Mouse (Mus musculus): ENCODE measurements around the gene Bri3bp. TPM values are rescaled to one million over a fixed set of nuclear protein-coding genes. Genes with fewer than 3 reads are reported as not detected.

The Bri3bp gene
- polyA plus RNA-seq, 1 experiment from 2014 or later: 12.8 TPM

DNA sequence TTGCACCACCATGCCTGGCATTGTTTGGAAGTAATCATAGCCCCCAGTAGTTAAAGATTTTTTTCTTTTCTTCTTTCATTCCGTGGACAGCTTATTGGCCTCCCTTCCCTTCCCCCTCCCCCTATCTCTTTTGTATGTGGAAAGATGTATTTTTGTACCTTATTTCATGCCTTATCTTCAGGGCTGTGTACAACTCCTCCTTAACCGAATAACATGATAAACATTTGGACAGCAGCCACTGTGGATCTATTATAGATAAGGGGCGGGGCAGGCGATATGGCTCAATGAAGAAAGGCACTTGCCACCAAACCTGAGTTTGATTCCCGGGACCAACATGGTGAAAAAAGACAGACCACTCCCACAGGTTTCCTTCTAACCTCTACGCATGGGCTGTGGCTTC lies 16.2 kb downstream of the Bri3bp start:
- Histone ChIP-seq H3K9ac (replicated peaks; ENCODE audit: low read depth) (no peak overlapping the region), H3K4me2 (replicated peaks; ENCODE audit: low read depth, low read length) (no peak overlapping the region), H3K4me1 (ENCODE audit: insufficient read depth, low read depth, low read length) (no peaks in the 10 kb centered on the region), H3K27ac (ENCODE audit: low read length) (no peak overlapping the region), H3K9me3 (ENCODE audit: low read length) (no peaks in the 10 kb centered on the region), H3K27me3 (replicated peaks; ENCODE audit: insufficient read depth, low read length) (no peaks in the 10 kb centered on the region), H3K4me3 (ENCODE audit: low read depth, low read length) (no peak overlapping the region), H3K36me3 (ENCODE audit: insufficient read depth, low read length) (no peaks in the 10 kb centered on the region)
- ATAC-seq: no peak
- TF ChIP-seq EP300 (IDR thresholded peaks at IDR 0.05) (no peak), CTCF (IDR thresholded peaks at IDR 0.05) (no peak)
- WGBS: 81% methylated on average over 6 of the region's 6 CpGs
- no peak for DNase-seq (ENCODE audit: low spot score)

DNA sequence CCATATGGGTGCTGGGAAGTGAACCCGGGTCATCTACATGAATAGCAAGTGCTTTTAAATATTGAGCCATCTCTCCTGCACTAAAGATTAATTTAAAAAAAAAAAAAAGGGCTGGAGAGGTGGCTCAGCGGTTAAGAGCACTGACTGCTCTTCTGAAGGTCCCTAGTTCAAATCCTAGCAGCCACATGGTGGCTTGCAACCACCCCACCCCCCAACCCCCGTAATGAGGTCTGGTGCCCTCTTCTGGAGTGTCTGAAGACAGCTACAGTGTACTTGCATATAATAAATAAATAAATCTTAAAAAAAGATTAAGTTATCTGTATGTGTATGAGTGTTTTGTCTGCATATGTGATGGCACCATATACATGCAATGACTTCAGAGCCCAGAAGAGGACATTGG lies 19.2 kb downstream of the Bri3bp start:
- Histone ChIP-seq H3K27me3 (replicated peaks; ENCODE audit: insufficient read depth, low read length) (no peaks in the 10 kb centered on the region), H3K4me3 (ENCODE audit: low read depth, low read length) (no peak overlapping the region), H3K36me3 (ENCODE audit: insufficient read depth, low read length) (no peaks in the 10 kb centered on the region), H3K4me1 (ENCODE audit: insufficient read depth, low read depth, low read length) (no peaks in the 10 kb centered on the region), H3K27ac (ENCODE audit: low read length) (no peak overlapping the region), H3K4me2 (replicated peaks; ENCODE audit: low read depth, low read length) (no peak overlapping the region), H3K9ac (replicated peaks; ENCODE audit: low read depth) (no peak overlapping the region), H3K9me3 (ENCODE audit: low read length) (no peaks in the 10 kb centered on the region)
- DNase-seq (ENCODE audit: low spot score) (no peak), ATAC-seq (no peak)
- no peak for TF ChIP-seq EP300 (IDR thresholded peaks at IDR 0.05)
- TF ChIP-seq CTCF (IDR thresholded peaks at IDR 0.05): peak; percentile 33
- 83% methylated on average over 3 of the region's 3 CpGs for WGBS

DNA sequence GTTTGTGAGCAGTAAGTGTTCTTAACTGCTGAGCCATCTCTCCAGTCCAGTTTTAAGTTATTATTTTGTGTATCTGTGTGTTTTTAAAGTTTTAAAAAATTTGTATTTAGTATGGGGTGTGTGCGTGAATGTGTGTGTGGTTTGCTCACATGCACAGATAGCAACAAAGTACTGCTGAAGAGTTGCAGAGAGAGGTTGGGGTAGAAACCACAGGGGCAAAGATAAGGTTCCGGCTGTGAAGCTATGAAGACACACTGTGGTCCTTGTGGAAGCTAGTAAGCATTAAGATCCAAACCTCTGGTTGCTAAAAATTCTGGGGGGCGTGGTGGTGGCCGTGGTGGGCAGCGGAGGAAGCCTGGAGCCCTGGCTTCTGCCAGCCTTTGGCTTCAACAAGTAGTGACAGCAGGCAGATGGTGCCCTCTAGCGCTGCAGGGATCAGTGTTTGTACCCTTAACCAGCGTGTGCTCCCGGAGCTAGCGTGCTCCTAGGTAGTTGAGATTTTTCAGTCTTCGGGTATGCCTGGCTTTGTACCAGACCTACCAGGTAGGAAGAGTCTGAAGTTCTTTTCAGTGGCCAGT lies 20.6 kb downstream of the Bri3bp start:
- H3K4me3 ChIP-seq (ENCODE audit: low read depth, low read length): no peak overlapping the region
- H3K27me3 ChIP-seq (replicated peaks; ENCODE audit: insufficient read depth, low read length): no peaks in the 10 kb centered on the region
- H3K9me3 ChIP-seq (ENCODE audit: low read length): no peaks in the 10 kb centered on the region
- H3K4me2 ChIP-seq (replicated peaks; ENCODE audit: low read depth, low read length): no peak overlapping the region
- no peaks in the 10 kb centered on the region for H3K36me3 ChIP-seq (ENCODE audit: insufficient read depth, low read length)
- no peak for TF ChIP-seq EP300 (IDR thresholded peaks at IDR 0.05)
- TF ChIP-seq CTCF (IDR thresholded peaks at IDR 0.05): peak; percentile 73
- WGBS: 52% methylated on average over 10 of the region's 10 CpGs
- H3K27ac ChIP-seq (ENCODE audit: low read length): no peak overlapping the region
- H3K4me1 ChIP-seq (ENCODE audit: insufficient read depth, low read depth, low read length): no peaks in the 10 kb centered on the region
- no peak for ATAC-seq
- H3K9ac ChIP-seq (replicated peaks; ENCODE audit: low read depth): no peak overlapping the region
- DNase-seq (ENCODE audit: low spot score): peak; percentile 57

DNA sequence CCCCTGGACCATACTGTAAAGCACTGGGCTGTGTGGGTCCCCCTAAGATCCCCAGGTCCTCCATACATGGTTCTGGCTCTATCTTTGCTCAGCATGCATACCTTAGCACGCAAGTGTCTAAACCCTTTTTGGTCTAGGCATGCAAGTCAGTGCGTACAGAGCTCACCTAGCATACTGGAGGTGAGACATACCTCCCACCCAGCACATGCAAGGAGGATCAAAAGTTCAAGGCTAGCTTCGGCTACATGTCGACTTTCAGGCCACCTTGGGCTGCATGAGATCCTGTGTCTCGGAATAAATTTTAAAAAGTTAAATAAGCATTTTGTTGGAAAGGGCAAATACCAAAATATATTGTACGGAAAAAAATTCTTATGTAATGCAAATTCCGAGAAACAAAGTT lies 23.8 kb downstream of the Bri3bp start:
- H3K27ac ChIP-seq (ENCODE audit: low read length): no peak overlapping the region; the same call in 1 of the 2 replicates
- H3K4me1 ChIP-seq (ENCODE audit: insufficient read depth, low read depth, low read length): no peaks in the 10 kb centered on the region
- H3K4me2 ChIP-seq (replicated peaks; ENCODE audit: low read depth, low read length): peak overlapping the region; percentile 30; the same call in 1 of the 2 replicates
- WGBS: 27% methylated on average over 7 of the region's 7 CpGs
- ATAC-seq (no peak), DNase-seq (ENCODE audit: low spot score) (no peak)
- H3K9me3 ChIP-seq (ENCODE audit: low read length): no peaks in the 10 kb centered on the region
- no peak overlapping the region for H3K9ac ChIP-seq (replicated peaks; ENCODE audit: low read depth)
- TF ChIP-seq CTCF (IDR thresholded peaks at IDR 0.05) (no peak), EP300 (IDR thresholded peaks at IDR 0.05) (no peak)
- H3K36me3 ChIP-seq (ENCODE audit: insufficient read depth, low read length): no peaks in the 10 kb centered on the region
- H3K4me3 ChIP-seq (ENCODE audit: low read depth, low read length): peak overlapping the region; percentile 10; the same call in 1 of the 2 replicates
- no peaks in the 10 kb centered on the region for H3K27me3 ChIP-seq (replicated peaks; ENCODE audit: insufficient read depth, low read length)

DNA sequence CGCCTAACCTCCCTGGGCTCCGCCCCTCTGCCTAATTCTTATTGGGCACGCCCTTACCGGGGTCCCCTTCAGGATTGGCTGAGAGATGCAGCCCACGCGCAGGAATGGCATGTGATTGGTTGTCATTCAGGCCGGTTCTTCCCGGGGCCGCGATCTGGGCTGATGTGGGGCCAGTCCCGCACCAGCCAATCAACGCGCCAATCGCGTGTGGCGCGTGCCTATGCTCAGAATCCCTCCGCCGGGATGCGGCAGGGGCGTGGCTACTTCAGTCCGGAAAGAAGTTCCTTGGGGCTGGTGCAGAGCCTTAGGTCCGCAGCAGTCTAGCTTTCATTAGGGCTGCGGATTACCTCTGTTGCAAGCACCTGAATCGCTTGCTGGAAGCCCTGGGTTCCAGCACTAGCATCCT lies 24.3 kb downstream of the Bri3bp start:
- no peak overlapping the region for H3K27ac ChIP-seq (ENCODE audit: low read length)
- H3K9me3 ChIP-seq (ENCODE audit: low read length): no peaks in the 10 kb centered on the region
- H3K27me3 ChIP-seq (replicated peaks; ENCODE audit: insufficient read depth, low read length): no peaks in the 10 kb centered on the region
- no peaks in the 10 kb centered on the region for H3K36me3 ChIP-seq (ENCODE audit: insufficient read depth, low read length)
- DNase-seq (ENCODE audit: low spot score) (peak; percentile 99), ATAC-seq (peak; percentile 100)
- H3K4me2 ChIP-seq (replicated peaks; ENCODE audit: low read depth, low read length): peak overlapping the region; percentile 30
- H3K4me1 ChIP-seq (ENCODE audit: insufficient read depth, low read depth, low read length): no peaks in the 10 kb centered on the region
- peak overlapping the region; percentile 10; the same call in 1 of the 2 replicates for H3K4me3 ChIP-seq (ENCODE audit: low read depth, low read length)
- H3K9ac ChIP-seq (replicated peaks; ENCODE audit: low read depth): no peak overlapping the region
- WGBS: under 1% methylated on average over 25 of the region's 25 CpGs
- TF ChIP-seq EP300 (IDR thresholded peaks at IDR 0.05) (0 out of 2 replicates have a peak, but pooled peaks have one; percentile 47), CTCF (IDR thresholded peaks at IDR 0.05) (no peak)

DNA sequence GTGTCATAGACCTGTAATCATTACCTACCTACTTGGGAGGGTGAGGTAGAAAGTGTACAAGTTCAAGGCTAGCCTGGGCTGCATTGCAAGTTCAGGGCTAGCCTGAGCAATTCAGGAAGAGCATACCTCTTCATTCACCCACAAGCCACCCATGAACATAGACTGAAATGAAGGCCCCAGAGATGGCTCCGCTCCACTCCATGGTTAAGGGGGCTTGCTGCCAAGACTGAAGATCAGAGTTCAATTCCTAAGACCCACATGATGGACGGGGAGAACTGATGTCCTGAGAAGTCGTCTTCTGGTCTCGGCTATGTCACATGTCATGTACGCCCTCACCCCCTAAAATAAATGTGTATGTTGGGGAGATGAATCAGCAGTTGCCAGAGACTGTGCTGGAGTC lies 25.1 kb downstream of the Bri3bp start:
- DNase-seq (ENCODE audit: low spot score) (no peak), ATAC-seq (no peak)
- 74% methylated on average over 5 of the region's 5 CpGs for WGBS
- H3K36me3 ChIP-seq (ENCODE audit: insufficient read depth, low read length): no peaks in the 10 kb centered on the region
- no peaks in the 10 kb centered on the region for H3K9me3 ChIP-seq (ENCODE audit: low read length)
- no peak overlapping the region for H3K9ac ChIP-seq (replicated peaks; ENCODE audit: low read depth)
- no peak overlapping the region for H3K4me2 ChIP-seq (replicated peaks; ENCODE audit: low read depth, low read length)
- H3K27ac ChIP-seq (ENCODE audit: low read length): no peak overlapping the region
- H3K27me3 ChIP-seq (replicated peaks; ENCODE audit: insufficient read depth, low read length): no peaks in the 10 kb centered on the region
- TF ChIP-seq CTCF (IDR thresholded peaks at IDR 0.05) (no peak), EP300 (IDR thresholded peaks at IDR 0.05) (no peak)
- no peak overlapping the region for H3K4me3 ChIP-seq (ENCODE audit: low read depth, low read length)
- no peaks in the 10 kb centered on the region for H3K4me1 ChIP-seq (ENCODE audit: insufficient read depth, low read depth, low read length)

Data from lung, postnatal 0 days (tissue).